Mouse (Mus musculus): ENCODE measurements at regions not wholly inside any gene's neighbourhood (a gene's known extent, or its start where the extent isn't known, plus 50 kb on each side); places are given as distances from the start of the nearest gene placed in this dataset.

DNA sequence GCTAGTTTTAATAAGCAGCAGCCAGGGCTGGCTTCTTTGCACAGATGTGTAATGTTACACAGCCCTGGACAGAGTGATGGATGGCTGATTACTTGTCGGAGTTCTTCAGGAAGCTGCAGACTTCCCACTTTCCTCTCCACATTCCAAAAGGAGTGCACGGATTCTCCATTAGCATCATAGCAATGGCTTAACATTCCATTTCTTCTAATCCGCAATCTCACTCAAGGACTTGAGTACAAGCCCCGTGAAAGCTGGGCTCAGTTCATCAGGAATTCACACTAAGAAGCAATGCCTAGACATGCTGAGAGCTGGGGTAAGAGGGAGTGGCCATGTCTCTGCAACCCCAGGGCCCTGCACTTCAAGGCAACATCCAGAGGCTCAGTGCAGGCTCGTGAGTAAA lies 126.3 kb upstream of the 9330182O14Rik start:
- TF ChIP-seq MXI1 (IDR thresholded peaks at IDR 0.05; ENCODE audit: low read depth, low read length) (no peak), CTCF (conservative IDR thresholded peaks at IDR 0.05 in 1 of 2, IDR thresholded peaks at IDR 0.05 in 1 of 2; ENCODE audit: low read depth in 2 of 2, low read length in 2 of 2) (no peak)

Measured in CH12.LX (cell line).